Mouse (Mus musculus) urinary bladder, postnatal 10 days (tissue): ENCODE measurements around the gene Olfr832.
"Not testable (repeated sequence)": the region's sequence is repeated elsewhere in the genome, so short reads cannot be mapped to it uniquely, and the experiment has no call there.

Experiments used
- DNase-seq: peaks from one replicate; pipeline ENCODE4 v3.0.0; 2022; ENCODE audit warnings: low spot score

Olfr832 gene

DNA sequence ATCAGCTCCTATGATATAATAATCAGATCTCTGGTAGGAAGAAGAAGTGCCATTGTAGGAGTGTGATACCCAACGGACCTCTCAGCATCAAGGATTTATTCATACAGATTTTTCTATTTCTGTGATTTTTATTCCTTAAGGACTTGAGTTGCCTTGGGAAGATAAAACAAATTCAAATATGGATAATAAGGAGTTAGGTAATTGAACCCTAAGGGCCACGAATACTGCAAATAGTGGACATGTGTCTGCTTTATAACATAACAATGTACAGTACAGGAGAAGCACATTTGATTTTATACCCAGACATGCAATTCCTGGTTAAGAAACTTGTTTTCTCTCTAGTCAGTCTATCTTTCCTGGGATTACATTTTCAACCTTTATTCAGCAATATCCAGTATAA lies at the start of gene Olfr832:
Gene Olfr832, plus strand, starts transcription at position 301 of the 400 bp plus-strand sequence.
- DNase-seq: not testable (repeated sequence)

DNA sequence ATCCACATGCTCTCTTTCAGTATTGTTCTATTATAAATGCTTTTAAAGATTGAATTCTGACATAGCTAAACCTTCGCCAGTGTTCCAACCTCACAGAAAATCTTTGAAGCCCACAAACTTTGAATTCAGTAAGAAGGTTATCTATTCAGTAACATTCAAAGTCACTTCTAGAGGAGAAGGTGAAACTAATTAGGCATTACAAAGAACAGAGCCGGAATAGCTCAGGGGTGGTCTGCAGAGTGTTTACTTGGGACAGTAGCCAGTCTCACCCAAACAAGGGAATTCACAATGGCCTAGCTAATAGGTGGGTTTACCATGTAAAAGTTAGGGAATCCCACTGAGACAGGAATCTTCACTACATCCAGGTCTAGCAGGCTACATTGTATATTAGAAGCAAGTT lies 29.2 kb upstream of the Olfr832 start:
- DNase-seq: not testable (repeated sequence)

- not testable (repeated sequence) for DNase-seq
Observed at GRCm38 (mm10) chr9:18927921-18928320, 9.0 kb upstream of the Olfr832 start.

DNA sequence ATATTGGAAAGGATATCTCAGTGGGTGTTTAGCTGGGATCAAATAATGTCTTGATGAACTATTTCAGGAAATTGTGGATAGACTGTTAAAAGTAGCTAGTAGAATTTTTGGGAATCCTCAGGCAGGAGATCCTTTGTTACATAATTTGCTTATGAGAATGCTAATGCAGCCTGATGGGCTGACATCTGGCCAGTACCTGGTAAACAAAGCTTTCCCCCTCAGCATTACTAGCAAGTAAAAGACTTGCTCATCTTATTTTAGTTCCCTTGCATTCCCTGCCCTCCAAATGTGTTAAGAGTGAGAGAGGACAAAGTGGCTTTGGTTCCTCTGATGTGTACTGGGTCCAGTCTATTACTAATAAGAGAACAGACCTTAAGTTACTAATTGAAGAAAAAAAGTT lies 25.1 kb downstream of the Olfr832 start:
- DNase-seq: no peak

- no peak for DNase-seq
Observed at GRCm38 (mm10) chr9:18987690-18988089, 50.8 kb downstream of the Olfr832 start, which contains the start of gene Olfr834. Gene Olfr834 (plus strand): TSS chr9:18987990.
